In genomic region chrX:151420791-151421190, GRCm38 (mm10) we compare ENCODE assay signal across 21 mouse cellular contexts.
DNase-seq lines count a peak whose midpoint lies in the region; ATAC-seq and TF ChIP-seq lines count a peak whose summit lies in the region.
"Had no signal": no experiment of that assay in that cellular context is flagged by ENCODE, and none has a peak within 500 bp of the region (broad histone marks: within the 10 kb centered on the region; RNA-seq: fewer than 3 reads in every experiment).

No protein-coding gene starts in this region.

- H3K27me3 ChIP-seq in MEL (ENCODE audit: control insufficient read depth in 1 of 2, insufficient read depth in 2 of 2, low read length in 2 of 2), result no peaks in the 10 kb centered on the region
- H3K27me3 ChIP-seq in forebrain, embryonic 10.5 days (ENCODE audit: poor library complexity, severe bottlenecking), result peaks cover 38% of the 10 kb centered on the region
- H3K27me3 ChIP-seq in midbrain, embryonic 15.5 days (replicated peaks), result no peaks in the 10 kb centered on the region
- H3K27me3 ChIP-seq: CH12.LX had no signal

- H3K4me2 ChIP-seq in midbrain, embryonic 15.5 days, result no peak overlapping the region

- TF ChIP-seq RAD21 in MEL (IDR thresholded peaks at IDR 0.05; ENCODE audit: low read depth, low read length), result no peak

- peaks cover 0 to 5% of the 10 kb centered on the region in 2 experiments; a peak in 2 of 4 replicates for H3K36me3 ChIP-seq in MEL (ENCODE audit: control insufficient read depth in 1 of 2, insufficient read depth in 2 of 2, low read length in 2 of 2)
- no peaks in the 10 kb centered on the region for H3K36me3 ChIP-seq in forebrain, embryonic 10.5 days (replicated peaks)
- H3K36me3 ChIP-seq in midbrain, embryonic 15.5 days (replicated peaks), result no peaks in the 10 kb centered on the region
- H3K36me3 ChIP-seq: G1E had no signal

- no peak for TF ChIP-seq EP300 in MEL (IDR thresholded peaks at IDR 0.05; ENCODE audit: low read depth in 1 of 2, low read length in 2 of 2)

- no peak overlapping the region for H3K9ac ChIP-seq in MEL (ENCODE audit: control insufficient read depth, low read depth, low read length, poor library complexity, severe bottlenecking)
- H3K9ac ChIP-seq in midbrain, embryonic 15.5 days, result no peak overlapping the region

- no peak for TF ChIP-seq CTCF in MEL (IDR thresholded peaks at IDR 0.05 in 2 of 3, conservative IDR thresholded peaks at IDR 0.05 in 1 of 3; ENCODE audit: control insufficient read depth in 1 of 3, insufficient read depth in 1 of 3, low read depth in 2 of 3, low read length in 3 of 3, poor library complexity in 1 of 3, severe bottlenecking in 1 of 3)

- no peak overlapping the region for H3K27ac ChIP-seq in MEL (ENCODE audit: control insufficient read depth, low read depth, low read length)
- H3K27ac ChIP-seq in forebrain, embryonic 10.5 days, result no peak overlapping the region
- no peak overlapping the region for H3K27ac ChIP-seq in midbrain, embryonic 15.5 days

- 84% methylated on average over 1 of the region's 1 CpGs for WGBS in forebrain, embryonic 10.5 days
- WGBS in midbrain, embryonic 15.5 days, result 79% methylated on average over 1 of the region's 1 CpGs

- DNase-seq in MEL (ENCODE audit: low read depth, low spot score) (peak; percentile 72), MEL-GATA-1-ER (ENCODE audit: extremely low read depth, low read depth) (peak; percentile 39)
- DNase-seq in forebrain, embryonic 10.5 days (ENCODE audit: extremely low spot score, low spot score), result no peak
- DNase-seq: adrenal gland, adult 2 months; adrenal gland, adult 8-10 months; adrenal gland, postnatal 10 days; adrenal gland, postnatal 14 days; adrenal gland, postnatal 25 days; adrenal gland, postnatal 36 days; B cell, adult 2 months; cerebellum, adult 11 months; cerebellum, adult 11-12 months; cerebellum, adult 18-20 months; cerebellum, adult 2 months; cerebellum, adult 8-10 months had no signal

- no peak for ATAC-seq in midbrain, embryonic 15.5 days (replicated peaks)
- ATAC-seq: activated CD4-positive, CD25-positive, alpha-beta regulatory T cell, adult 4 months; CD4-positive, CD25-positive, alpha-beta regulatory T cell, adult 4 months; Patski had no signal

- TF ChIP-seq POLR2A in MEL (IDR thresholded peaks at IDR 0.05; ENCODE audit: control insufficient read depth in 1 of 2, insufficient read depth in 1 of 2, low read depth in 1 of 2, low read length in 2 of 2, poor library complexity in 1 of 2), result no peak

- no peaks in the 10 kb centered on the region for H3K9me3 ChIP-seq in MEL (replicated peaks; ENCODE audit: insufficient read depth, low read length)
- H3K9me3 ChIP-seq in forebrain, embryonic 10.5 days, result no peaks in the 10 kb centered on the region
- no peaks in the 10 kb centered on the region for H3K9me3 ChIP-seq in midbrain, embryonic 15.5 days
- H3K9me3 ChIP-seq: G1E had no signal

- H3K4me3 ChIP-seq in MEL (ENCODE audit: control insufficient read depth in 1 of 2, insufficient read depth in 1 of 2, low read depth in 2 of 2, low read length in 2 of 2), result no peak overlapping the region
- H3K4me3 ChIP-seq in forebrain, embryonic 10.5 days, result no peak overlapping the region
- H3K4me3 ChIP-seq in midbrain, embryonic 15.5 days, result no peak overlapping the region

- H3K79me2 ChIP-seq in MEL (ENCODE audit: control insufficient read depth, insufficient read depth, low read length, poor library complexity), result no peaks in the 10 kb centered on the region; the same call in 1 of the 2 replicates

- no peaks in the 10 kb centered on the region for H3K4me1 ChIP-seq in MEL (ENCODE audit: control insufficient read depth in 1 of 2, insufficient read depth in 2 of 2, low read length in 2 of 2)
- H3K4me1 ChIP-seq in forebrain, embryonic 10.5 days, result no peaks in the 10 kb centered on the region
- no peaks in the 10 kb centered on the region for H3K4me1 ChIP-seq in midbrain, embryonic 15.5 days

TF ChIP-seq in MEL, 35 proteins besides CTCF, POLR2A, EP300 and RAD21:
- TF ChIP-seq ELF1 (IDR thresholded peaks at IDR 0.05; ENCODE audit: low read depth, low read length), result no peak
- TF ChIP-seq USF1 (IDR thresholded peaks at IDR 0.05; ENCODE audit: low read depth, low read length), result peak; percentile 59
- peak; percentile 37 for TF ChIP-seq GATA1 (IDR thresholded peaks at IDR 0.05; ENCODE audit: low read depth, low read length)
